Mouse (Mus musculus) olfactory bulb, adult 2 months (tissue): ENCODE data around the gene Epop. TPM values are rescaled to one million over a fixed set of nuclear protein-coding genes. Genes with fewer than 3 reads are reported as not detected.
A peak's percentile ranks its signal among the peaks of the same experiment; 100 is the strongest.
"Not testable (repeated sequence)": the region's sequence is repeated elsewhere in the genome, so short reads cannot be mapped to it uniquely, and the experiment has no call there.

Source experiments
- H3K27ac ChIP-seq: fragments of 200-500 bp; 2 replicates; pipeline ENCODE4 v1.5.1; 2012; ENCODE audit warnings: low read depth, low read length; ENCODE audit not compliant: insufficient read depth
- H3K4me1 ChIP-seq: fragments of 200-500 bp; 2 replicates; pipeline ENCODE4 v1.6.1; 2012; ENCODE audit warnings: low read length; ENCODE audit not compliant: control insufficient read depth, insufficient read depth
- H3K4me3 ChIP-seq: fragments of 200-500 bp; 2 replicates; pipeline ENCODE4 v1.5.1; 2012; ENCODE audit warnings: mild to moderate bottlenecking, low read depth, low read length, moderate library complexity; ENCODE audit not compliant: insufficient read depth
- CTCF ChIP-seq: fragments of 200-500 bp; IDR thresholded peaks from 2 replicates; pipeline ENCODE4 v1.5.1; 2012; ENCODE audit warnings: low read depth, mild to moderate bottlenecking, low read length, moderate library complexity; ENCODE audit not compliant: insufficient read depth
- POLR2A ChIP-seq: fragments of 200-500 bp; IDR thresholded peaks from 2 replicates; pipeline ENCODE4 v1.6.1; 2012; ENCODE audit warnings: mild to moderate bottlenecking, low read depth, low read length, moderate library complexity; ENCODE audit not compliant: insufficient read depth
- WGBS: fragments of 180-500 bp; shearing (Covaris S2); methylation state at CpG from one replicate; pipeline ENCODE4 v1.1.7; 2018; 5-methylcytosine and 5-hydroxymethylcytosine counted together
- polyA plus RNA-seq: library from polyadenylated mRNA; stranded (reverse); fragments of >200 nt; gene quantifications from 2 replicates; pipeline ENCODE4 v1.2.4, GENCODE M21; 2012; ENCODE audit warnings: low replicate concordance; ENCODE audit not compliant: missing spikeins, insufficient read depth, insufficient read length

The Epop gene
- polyA plus RNA-seq, 1 experiment = not detected

DNA sequence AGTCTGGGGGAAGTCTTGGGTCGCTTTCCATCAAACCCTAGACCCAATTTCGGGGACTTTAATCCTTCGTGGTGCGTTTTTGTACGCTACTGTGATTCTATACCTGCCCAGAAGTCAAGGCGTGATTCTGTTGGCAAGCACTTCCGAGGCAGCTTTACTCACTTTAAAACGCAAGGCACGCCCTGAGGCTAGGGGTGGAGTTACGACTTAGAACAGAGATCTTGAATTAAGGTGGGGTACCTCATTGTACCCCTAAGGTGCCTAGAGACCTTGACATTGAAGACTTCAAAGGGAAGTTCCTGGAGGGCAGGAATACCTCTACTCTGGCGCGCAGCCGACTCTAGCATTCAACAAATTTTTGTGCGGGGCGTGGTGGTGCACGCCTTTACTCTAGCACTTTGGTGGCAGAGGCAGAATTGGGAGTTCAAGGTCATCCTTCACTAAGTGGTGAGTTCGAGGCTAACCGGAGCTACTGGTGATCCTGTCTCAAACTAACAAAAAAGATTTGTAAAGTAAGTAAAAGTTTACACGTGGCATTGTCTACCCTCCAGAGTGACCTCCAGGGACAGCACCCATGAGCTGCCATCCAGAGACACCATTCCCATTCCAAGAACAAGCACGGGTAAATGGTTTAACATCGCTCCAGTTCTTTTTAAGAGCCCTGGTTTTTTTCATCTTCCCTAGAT, 32.8 kb upstream of the Epop start:
- 8% methylated on average over 21 of the region's 21 CpGs for WGBS

DNA sequence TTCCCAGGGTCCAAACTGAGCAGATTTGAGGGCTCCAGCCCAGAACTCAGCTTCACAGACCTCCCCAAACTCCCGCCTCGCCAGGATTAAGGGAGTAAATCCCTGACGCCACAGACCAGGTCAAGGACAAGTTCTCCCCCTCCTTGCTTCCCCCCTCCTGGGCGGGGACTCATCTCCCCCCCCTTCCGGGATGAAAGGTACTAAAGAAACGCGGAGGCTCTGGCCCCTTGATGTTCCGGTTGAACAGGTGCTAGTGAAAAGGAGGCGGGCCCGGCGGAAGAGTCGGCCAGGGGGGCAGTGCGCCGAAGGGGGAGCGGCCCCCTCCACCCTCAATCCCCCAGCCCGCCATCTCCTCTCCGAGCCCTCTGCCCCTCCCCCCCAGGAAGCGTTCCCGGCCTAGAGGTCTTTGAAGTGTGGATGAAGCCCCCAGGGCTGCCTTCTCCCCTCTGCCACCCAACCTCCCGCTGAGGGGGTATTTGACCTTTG, 32.2 kb upstream of the Epop start:
- no peak for TF ChIP-seq CTCF
- TF ChIP-seq POLR2A = no peak
- WGBS = under 1% methylated on average over 20 of the region's 20 CpGs
- H3K4me1 ChIP-seq = peaks cover 30% of the 10 kb centered on the region
- H3K27ac ChIP-seq = no peak overlapping the region
- H3K4me3 ChIP-seq = peak overlapping the region; percentile 12; the same call in 1 of the 2 replicates

More for the DNA sequence above, 32.8 kb upstream of the Epop start:
- no peak overlapping the region for H3K27ac ChIP-seq
- peaks cover 30% of the 10 kb centered on the region for H3K4me1 ChIP-seq
- no peak for TF ChIP-seq POLR2A
- no peak for TF ChIP-seq CTCF
- peak overlapping the region; percentile 71 for H3K4me3 ChIP-seq

DNA sequence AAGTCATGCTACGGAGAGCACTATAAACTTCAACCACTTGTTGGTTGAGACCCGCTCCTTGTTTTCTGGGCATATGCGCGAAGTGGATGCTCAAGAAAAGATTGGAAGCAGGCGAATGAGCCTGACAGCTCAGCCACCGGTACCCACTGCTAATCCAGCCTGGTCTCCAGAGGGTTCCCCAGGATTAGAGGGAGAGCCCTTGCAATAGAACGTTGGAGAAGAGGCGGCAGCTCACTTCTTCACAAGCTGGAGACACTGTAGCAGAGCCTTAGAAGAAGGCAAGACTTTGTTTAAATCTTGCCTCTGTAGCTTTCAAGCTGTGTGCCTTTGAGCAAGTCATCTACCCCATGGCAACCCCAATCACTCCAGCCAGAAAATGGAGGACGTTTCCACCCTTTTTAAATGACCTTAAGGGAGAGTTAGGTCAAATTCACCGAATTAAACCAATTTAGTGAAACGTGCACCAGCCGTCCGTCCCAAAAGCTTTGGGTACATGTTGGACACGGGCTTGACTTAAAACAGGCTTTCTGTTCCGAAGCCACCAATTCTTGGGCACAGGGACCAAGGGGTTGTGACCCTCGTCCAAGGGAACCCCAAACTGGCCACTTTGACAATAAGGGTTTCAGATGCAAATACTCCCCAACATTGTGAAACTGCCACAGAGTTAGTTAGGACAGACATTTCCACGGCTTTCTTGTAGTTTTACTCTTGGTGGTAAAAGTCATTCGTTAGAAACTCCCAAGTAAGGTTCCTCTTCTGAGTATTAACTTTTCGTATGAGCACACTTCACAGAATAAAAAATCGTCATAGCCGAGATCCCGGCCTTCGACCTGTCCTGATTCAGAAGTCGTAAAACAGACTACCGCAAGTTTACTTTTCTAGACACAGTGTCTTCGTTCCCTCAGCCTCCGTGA, 31.5 kb upstream of the Epop start:
- peak overlapping the region; percentile 59; the same call in 1 of the 2 replicates for H3K27ac ChIP-seq
- 8% methylated on average over 27 of the region's 27 CpGs for WGBS
- H3K4me1 ChIP-seq = peaks cover 30% of the 10 kb centered on the region
- TF ChIP-seq POLR2A (no peak), CTCF (no peak)
- peak overlapping the region; percentile 80 for H3K4me3 ChIP-seq

DNA sequence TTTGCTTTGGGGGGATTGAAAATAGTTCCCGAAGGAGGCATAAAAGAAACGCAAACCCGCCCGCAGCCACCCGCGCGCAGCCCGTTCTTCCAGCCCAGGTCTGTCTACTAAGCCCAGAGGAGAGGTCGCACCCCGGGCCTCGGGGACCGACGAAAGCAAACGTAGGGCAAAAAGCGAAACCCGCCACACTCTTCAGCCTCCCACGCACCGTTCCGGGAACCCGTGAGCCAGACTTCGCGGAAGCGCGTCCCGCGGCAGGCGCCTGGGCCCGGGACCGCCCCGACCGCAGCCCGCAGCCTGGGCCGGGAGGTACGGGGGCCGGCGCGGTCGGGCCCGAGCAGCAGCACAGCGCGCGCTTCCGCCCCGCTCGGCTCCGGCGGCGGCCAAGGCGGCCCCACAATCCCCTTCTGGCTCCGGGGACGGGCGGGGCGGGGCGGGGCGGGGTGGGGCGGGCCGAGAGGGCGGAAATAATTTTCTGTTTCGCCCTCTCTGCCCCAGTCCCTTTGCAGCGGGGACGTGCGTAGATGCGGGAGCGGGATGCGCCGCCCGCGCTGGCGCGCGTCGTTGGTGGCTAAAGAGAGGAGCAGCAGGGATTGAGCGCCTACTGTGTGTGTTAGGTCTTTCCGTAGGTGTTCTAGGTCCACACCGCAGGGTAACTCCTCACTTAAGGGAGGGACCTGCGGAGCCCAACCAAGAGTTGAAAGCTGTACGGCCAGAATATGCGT, 30.6 kb upstream of the Epop start:
- under 1% methylated on average over 62 of the region's 78 CpGs for WGBS
- peak overlapping the region; percentile 63 for H3K27ac ChIP-seq
- TF ChIP-seq CTCF = no peak
- peak; percentile 67; the same call in 1 of the 2 replicates for TF ChIP-seq POLR2A
- H3K4me3 ChIP-seq = peak overlapping the region; percentile 80
- H3K4me1 ChIP-seq = peaks cover 23% of the 10 kb centered on the region

DNA sequence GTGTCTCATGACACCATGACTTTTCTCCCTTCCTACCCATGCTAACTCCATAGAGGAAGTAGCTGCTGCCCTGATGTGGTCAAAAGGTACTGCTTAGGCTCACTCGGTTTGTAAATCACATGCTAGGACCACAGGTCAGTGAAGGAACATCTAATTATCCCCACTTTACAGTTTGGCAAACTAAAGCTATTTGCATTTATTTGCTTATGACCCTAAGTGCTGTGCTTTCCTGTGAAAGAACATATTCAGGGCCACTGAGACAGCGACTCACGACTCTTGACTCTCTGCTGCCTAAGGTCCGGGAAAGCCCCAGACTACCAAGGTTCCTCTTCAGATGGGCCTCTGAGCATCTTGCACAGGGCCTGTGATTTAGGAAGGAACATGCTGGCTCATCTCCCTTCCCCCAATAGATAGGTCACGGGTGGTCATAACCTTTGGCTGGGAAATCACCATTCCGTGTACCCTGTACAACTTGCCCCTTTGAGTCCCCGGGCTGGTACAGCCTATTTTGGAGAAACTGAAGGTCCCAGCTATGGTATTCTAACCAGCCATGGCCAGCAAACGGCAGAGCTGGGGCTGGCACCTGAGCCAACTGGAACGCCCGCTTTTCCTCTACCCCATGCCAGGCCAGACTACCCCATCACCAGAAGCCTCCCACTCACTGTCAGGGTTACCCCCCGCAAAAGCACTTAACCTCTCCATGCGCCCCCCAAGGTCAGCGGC, 29.9 kb upstream of the Epop start:
- Histone ChIP-seq H3K27ac (peak overlapping the region; percentile 63), H3K4me3 (peak overlapping the region; percentile 80), H3K4me1 (peaks cover 18% of the 10 kb centered on the region)
- WGBS = 10% methylated on average over 13 of the region's 13 CpGs
- TF ChIP-seq CTCF (no peak), POLR2A (no peak)

DNA sequence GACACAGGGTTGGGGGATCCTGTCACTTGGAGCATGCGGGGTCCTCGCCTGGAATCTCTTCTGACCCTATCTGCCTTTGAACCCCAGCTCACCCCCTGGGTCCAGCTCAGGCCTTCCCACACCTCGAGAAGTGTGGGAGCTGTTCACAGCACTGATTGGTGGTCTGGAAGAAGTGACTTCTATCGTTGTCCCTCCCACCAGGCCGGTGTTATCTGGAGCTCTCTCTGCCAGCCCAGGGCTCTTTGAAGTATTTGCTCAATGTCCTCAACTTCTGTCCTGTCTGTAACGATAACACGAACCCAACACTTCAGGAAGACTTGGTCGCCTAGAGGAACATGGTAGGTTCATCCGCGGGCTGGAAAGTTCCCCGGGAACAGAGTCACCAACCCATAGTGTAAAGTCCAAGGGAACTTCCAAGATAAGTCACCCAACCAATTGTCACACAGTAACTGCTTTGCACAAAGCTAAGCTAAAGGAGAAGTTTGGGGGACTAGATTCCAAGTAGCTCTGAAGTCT, 29.3 kb upstream of the Epop start:
- WGBS = 84% methylated on average over 11 of the region's 11 CpGs
- Histone ChIP-seq H3K4me1 (peaks cover 18% of the 10 kb centered on the region), H3K4me3 (no peak overlapping the region), H3K27ac (no peak overlapping the region)
- TF ChIP-seq POLR2A (no peak), CTCF (no peak)

DNA sequence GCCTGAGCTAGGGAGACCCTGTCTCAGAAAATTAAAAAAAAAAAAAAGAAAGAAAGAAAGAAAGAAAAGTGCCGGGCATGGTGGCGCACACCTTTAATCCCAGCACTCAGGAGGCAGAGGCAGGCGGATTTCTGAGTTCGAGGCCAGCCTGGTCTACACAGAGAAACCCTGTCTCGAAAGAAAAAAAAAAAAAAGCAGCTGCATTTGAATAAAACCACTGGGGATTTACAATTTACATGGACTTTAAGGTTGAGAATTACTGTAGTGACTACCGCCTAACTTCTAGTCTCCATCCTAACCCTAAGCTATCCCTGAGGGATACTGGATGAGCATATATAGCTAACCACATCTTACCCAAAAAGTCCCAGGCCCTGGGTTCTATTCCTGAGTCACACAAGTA, 28.5 kb upstream of the Epop start:
- not testable (repeated sequence) for H3K27ac ChIP-seq, H3K4me3 ChIP-seq
- peaks cover 18% of the 10 kb centered on the region for H3K4me1 ChIP-seq
- 82% methylated on average over 5 of the region's 6 CpGs for WGBS
